Mouse (Mus musculus): Measurements from ENCODE around the gene Hcrtr2. TPM values are rescaled to one million over a fixed set of nuclear protein-coding genes. Genes with fewer than 3 reads are reported as not detected.
A peak's percentile ranks its signal among the peaks of the same experiment; 100 is the strongest.

Gene Hcrtr2
- total and polyA plus RNA-seq, 2 experiments from 2014 or later, result 4.5 to 8.2 TPM

DNA sequence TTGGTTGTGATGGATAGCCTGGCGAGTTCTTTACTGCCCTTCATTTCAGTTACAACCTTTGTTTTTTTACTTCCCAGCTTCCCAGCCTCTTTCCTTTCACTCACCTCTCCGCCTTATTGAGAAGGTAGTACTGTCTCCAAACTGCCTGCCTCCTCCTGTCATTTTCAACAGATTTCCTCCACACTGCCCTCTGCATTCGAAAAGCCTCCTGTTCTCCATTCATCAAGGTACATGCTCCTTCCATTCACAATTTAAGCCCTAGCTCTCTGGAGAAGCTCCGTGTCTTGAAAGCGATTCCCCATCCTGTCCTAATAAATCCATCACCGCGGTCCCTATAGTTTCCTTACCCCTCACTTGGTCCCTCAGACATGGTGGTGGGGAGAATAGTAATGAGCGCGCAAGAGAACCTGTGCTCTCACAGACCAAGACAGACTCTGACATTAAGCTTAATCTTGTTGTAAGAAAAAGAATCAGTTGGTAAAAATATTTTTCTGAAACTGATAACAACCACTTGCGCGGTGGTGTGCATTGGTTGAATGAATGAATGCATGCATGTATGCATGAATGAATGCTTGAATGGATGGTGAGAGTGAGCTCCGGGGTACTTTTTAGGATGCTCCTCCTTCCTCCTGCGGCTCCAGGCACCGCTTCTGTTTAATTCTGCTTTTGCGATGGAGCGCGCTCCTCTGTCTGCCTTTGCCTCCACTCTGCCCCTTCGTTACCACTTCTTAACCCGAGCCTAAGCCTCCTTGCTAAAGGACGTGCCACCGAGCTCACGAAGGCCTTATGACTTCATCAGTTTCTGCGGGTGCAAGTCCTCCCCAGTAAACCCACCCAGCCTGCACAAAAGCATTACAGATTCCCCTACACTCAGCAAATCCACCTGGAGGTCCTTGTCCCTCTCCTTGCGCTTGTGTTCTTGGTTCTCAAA is 1.3 kb downstream of the Hcrtr2 start:
- Histone ChIP-seq H3K9me3 (ENCODE audit: low read length) (no peaks in the 10 kb centered on the region), H3K27me3 (ENCODE audit: insufficient read depth, low read length) (no peaks in the 10 kb centered on the region), H3K36me3 (ENCODE audit: insufficient read depth) (no peaks in the 10 kb centered on the region), H3K4me2 (ENCODE audit: low read depth) (peak overlapping the region; percentile 74), H3K4me1 (ENCODE audit: insufficient read depth) (peaks cover 7% of the 10 kb centered on the region; the same call in 1 of the 2 replicates), H3K4me3 (ENCODE audit: low read depth, low read length) (peak overlapping the region; percentile 46), H3K9ac (peak overlapping the region; percentile 44), H3K27ac (ENCODE audit: low read depth, low read length) (0 out of 2 replicates have a peak overlapping the region, but pooled peaks have one; percentile 23)
- 3% methylated on average over 24 of the region's 24 CpGs for WGBS
- DNase-seq (peak; percentile 40), ATAC-seq (peak; percentile 53)
- no peak for TF ChIP-seq CTCF (IDR thresholded peaks at IDR 0.05; ENCODE audit: low read depth)

DNA sequence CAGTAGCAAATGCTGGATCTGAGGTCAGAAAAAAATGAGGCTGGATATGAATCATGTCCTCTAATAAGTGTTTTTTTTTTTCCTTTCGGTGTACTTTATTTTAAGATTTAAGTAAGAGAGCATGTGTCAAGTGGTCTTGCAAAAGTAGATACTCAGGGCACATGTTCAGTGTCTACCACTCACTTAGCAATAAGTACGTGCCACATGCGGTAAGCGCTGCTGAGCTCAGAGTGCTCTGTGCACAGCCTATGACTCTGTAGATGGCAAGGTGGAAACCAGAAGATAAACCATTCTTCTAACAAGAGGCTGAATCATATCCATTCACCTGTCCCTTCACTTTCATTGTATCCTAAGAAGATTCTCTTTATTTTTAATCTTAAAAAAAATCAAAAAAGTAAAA is 2.1 kb downstream of the Hcrtr2 start:
- peak; percentile 8 for DNase-seq
- H3K9ac ChIP-seq, result peak overlapping the region; percentile 44; the same call in 1 of the 2 replicates

GRCm38 (mm10) chr9:76320755-76321154 is 2.9 kb downstream of the Hcrtr2 start:
- Histone ChIP-seq H3K4me2 (ENCODE audit: low read depth) (peak overlapping the region; percentile 74; the same call in 1 of the 2 replicates), H3K4me3 (ENCODE audit: low read depth, low read length) (no peak overlapping the region), H3K9ac (no peak overlapping the region), H3K27me3 (ENCODE audit: insufficient read depth, low read length) (no peaks in the 10 kb centered on the region), H3K4me1 (ENCODE audit: insufficient read depth) (peaks cover 7% of the 10 kb centered on the region; the same call in 1 of the 2 replicates), H3K36me3 (ENCODE audit: insufficient read depth) (no peaks in the 10 kb centered on the region), H3K27ac (ENCODE audit: low read depth, low read length) (no peak overlapping the region), H3K9me3 (ENCODE audit: low read length) (no peaks in the 10 kb centered on the region)
- ATAC-seq (no peak), DNase-seq (no peak)
- 70% methylated on average over 1 of the region's 1 CpGs for WGBS
- no peak for TF ChIP-seq CTCF (IDR thresholded peaks at IDR 0.05; ENCODE audit: low read depth)

More for the DNA sequence above, 2.1 kb downstream of the Hcrtr2 start:
- H3K27me3 ChIP-seq (ENCODE audit: insufficient read depth, low read length), result no peaks in the 10 kb centered on the region
- H3K4me1 ChIP-seq (ENCODE audit: insufficient read depth), result peaks cover 7% of the 10 kb centered on the region; the same call in 1 of the 2 replicates
- peak overlapping the region; percentile 46 for H3K4me3 ChIP-seq (ENCODE audit: low read depth, low read length)
- no peaks in the 10 kb centered on the region for H3K36me3 ChIP-seq (ENCODE audit: insufficient read depth)
- no peak for TF ChIP-seq CTCF (IDR thresholded peaks at IDR 0.05; ENCODE audit: low read depth)
- peak overlapping the region; percentile 74 for H3K4me2 ChIP-seq (ENCODE audit: low read depth)
- no peaks in the 10 kb centered on the region for H3K9me3 ChIP-seq (ENCODE audit: low read length)
- WGBS, result 86% methylated on average over 4 of the region's 4 CpGs
- ATAC-seq, result no peak
- H3K27ac ChIP-seq (ENCODE audit: low read depth, low read length), result no peak overlapping the region

GRCm38 (mm10) chr9:76318302-76318701 is 5.4 kb downstream of the Hcrtr2 start:
- DNase-seq (no peak), ATAC-seq (no peak)
- no peak overlapping the region for H3K9ac ChIP-seq
- H3K4me2 ChIP-seq (ENCODE audit: low read depth), result no peak overlapping the region
- no peak overlapping the region for H3K4me3 ChIP-seq (ENCODE audit: low read depth, low read length)
- H3K9me3 ChIP-seq (ENCODE audit: low read length), result no peaks in the 10 kb centered on the region
- TF ChIP-seq CTCF (IDR thresholded peaks at IDR 0.05; ENCODE audit: low read depth), result no peak
- H3K4me1 ChIP-seq (ENCODE audit: insufficient read depth), result peaks cover 7% of the 10 kb centered on the region; the same call in 1 of the 2 replicates
- no peaks in the 10 kb centered on the region for H3K27me3 ChIP-seq (ENCODE audit: insufficient read depth, low read length)
- WGBS, result 88% methylated on average over 4 of the region's 4 CpGs
- H3K36me3 ChIP-seq (ENCODE audit: insufficient read depth), result no peaks in the 10 kb centered on the region
- no peak overlapping the region for H3K27ac ChIP-seq (ENCODE audit: low read depth, low read length)

DNA sequence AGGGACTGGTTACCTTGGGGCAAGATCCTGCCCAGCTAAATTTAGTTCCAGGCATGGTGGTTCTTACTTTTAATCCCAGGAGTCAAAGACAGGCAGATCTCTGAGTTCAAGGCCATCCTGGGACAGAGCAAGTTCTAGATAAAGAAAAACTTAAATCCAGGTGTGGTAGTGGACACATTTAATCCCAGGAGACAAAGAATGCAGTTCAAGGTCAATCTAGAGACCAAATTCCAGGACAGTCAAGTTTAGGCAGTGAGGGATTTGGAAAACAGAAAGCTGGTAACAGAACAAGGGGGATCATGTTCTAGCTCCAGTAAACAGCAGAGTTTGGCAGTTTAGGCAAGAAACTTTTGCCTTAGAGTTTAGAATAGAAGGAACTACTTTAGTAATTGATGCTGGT is 8.6 kb downstream of the Hcrtr2 start:
- no peak for TF ChIP-seq CTCF (IDR thresholded peaks at IDR 0.05; ENCODE audit: low read depth)
- Histone ChIP-seq H3K4me1 (ENCODE audit: insufficient read depth) (no peaks in the 10 kb centered on the region), H3K27ac (ENCODE audit: low read depth, low read length) (no peak overlapping the region), H3K36me3 (ENCODE audit: insufficient read depth) (no peaks in the 10 kb centered on the region), H3K9me3 (ENCODE audit: low read length) (no peaks in the 10 kb centered on the region), H3K27me3 (ENCODE audit: insufficient read depth, low read length) (no peaks in the 10 kb centered on the region), H3K9ac (no peak overlapping the region), H3K4me3 (ENCODE audit: low read depth, low read length) (no peak overlapping the region), H3K4me2 (ENCODE audit: low read depth) (no peak overlapping the region)
- no peak for DNase-seq
- no peak for ATAC-seq

DNA sequence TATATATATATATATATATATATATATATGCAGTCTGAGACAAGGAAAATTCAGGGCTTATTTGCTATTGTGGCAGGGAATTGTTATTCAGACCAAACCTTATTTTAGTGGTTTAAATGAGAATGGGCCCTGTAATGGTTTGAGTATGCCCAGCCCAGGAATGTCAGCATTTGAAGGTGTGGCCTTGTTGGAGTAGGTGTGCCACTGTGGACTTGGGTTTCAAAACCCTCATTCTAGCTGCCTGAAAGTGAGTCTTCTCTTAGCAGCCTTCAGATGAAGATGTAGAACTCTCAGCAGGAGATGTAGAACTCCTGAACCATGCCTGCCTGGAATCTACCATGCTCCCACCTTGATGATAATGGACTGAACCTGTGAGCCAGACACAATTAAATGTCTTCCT is 9.7 kb downstream of the Hcrtr2 start:
- ATAC-seq (no peak), DNase-seq (no peak)
- no peak overlapping the region for H3K27ac ChIP-seq (ENCODE audit: low read depth, low read length)
- no peaks in the 10 kb centered on the region for H3K27me3 ChIP-seq (ENCODE audit: insufficient read depth, low read length)
- no peak overlapping the region for H3K4me2 ChIP-seq (ENCODE audit: low read depth)
- H3K4me1 ChIP-seq (ENCODE audit: insufficient read depth), result no peaks in the 10 kb centered on the region
- no peaks in the 10 kb centered on the region for H3K36me3 ChIP-seq (ENCODE audit: insufficient read depth)
- H3K9me3 ChIP-seq (ENCODE audit: low read length), result no peaks in the 10 kb centered on the region
- no peak for TF ChIP-seq CTCF (IDR thresholded peaks at IDR 0.05; ENCODE audit: low read depth)
- no peak overlapping the region for H3K9ac ChIP-seq
- no peak overlapping the region for H3K4me3 ChIP-seq (ENCODE audit: low read depth, low read length)

DNA sequence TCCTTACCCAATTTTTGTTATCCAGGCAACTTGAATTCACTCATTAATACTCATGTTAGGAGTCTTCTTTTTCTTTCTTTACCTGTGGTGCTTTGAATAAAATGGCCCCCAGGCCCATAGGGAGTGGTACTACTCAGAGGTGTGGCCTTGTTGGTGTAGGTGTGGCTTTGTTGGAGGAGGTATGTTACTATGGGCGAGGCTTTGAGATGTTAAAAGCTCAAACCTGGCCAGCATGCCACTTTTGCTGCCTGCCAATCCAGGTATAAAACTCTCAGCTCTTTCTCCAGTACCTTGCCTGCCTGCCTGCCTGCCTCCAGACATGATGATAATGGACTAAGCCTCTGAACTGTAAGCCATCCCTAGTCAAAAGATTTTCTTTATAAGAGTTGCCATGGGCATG is 11.4 kb downstream of the Hcrtr2 start:
- Histone ChIP-seq H3K4me1 (ENCODE audit: insufficient read depth) (no peaks in the 10 kb centered on the region), H3K9ac (no peak overlapping the region), H3K27me3 (ENCODE audit: insufficient read depth, low read length) (no peaks in the 10 kb centered on the region), H3K36me3 (ENCODE audit: insufficient read depth) (no peaks in the 10 kb centered on the region), H3K27ac (ENCODE audit: low read depth, low read length) (no peak overlapping the region), H3K4me3 (ENCODE audit: low read depth, low read length) (no peak overlapping the region), H3K9me3 (ENCODE audit: low read length) (no peaks in the 10 kb centered on the region), H3K4me2 (ENCODE audit: low read depth) (no peak overlapping the region)
- TF ChIP-seq CTCF (IDR thresholded peaks at IDR 0.05; ENCODE audit: low read depth), result no peak
- WGBS, result 74% methylated on average over 1 of the region's 1 CpGs
- no peak for DNase-seq
- ATAC-seq, result no peak
